Mouse (Mus musculus): ENCODE data around the gene Sdk1. TPM values are rescaled to one million over a fixed set of nuclear protein-coding genes. Genes with fewer than 3 reads are reported as not detected.

Gene Sdk1
- total and polyA plus RNA-seq, 2 experiments from 2014 or later = 1.5 to 13.6 TPM

- Histone ChIP-seq H3K9ac (no peak overlapping the region), H3K4me2 (ENCODE audit: low read depth) (no peak overlapping the region), H3K36me3 (ENCODE audit: insufficient read depth) (no peaks in the 10 kb centered on the region), H3K4me3 (ENCODE audit: low read depth, low read length) (no peak overlapping the region), H3K4me1 (ENCODE audit: insufficient read depth) (no peaks in the 10 kb centered on the region), H3K27me3 (ENCODE audit: insufficient read depth, low read length) (no peaks in the 10 kb centered on the region), H3K9me3 (ENCODE audit: low read length) (no peaks in the 10 kb centered on the region), H3K27ac (ENCODE audit: low read depth, low read length) (no peak overlapping the region)
- no peak for TF ChIP-seq CTCF (IDR thresholded peaks at IDR 0.05; ENCODE audit: low read depth)
- WGBS = 12% methylated on average over 1 of the region's 1 CpGs
- DNase-seq (no peak), ATAC-seq (no peak)
Measured at GRCm38 (mm10) chr5:141987287-141987799, 746.1 kb downstream of the Sdk1 start.

- no peaks in the 10 kb centered on the region for H3K36me3 ChIP-seq (ENCODE audit: insufficient read depth)
- no peaks in the 10 kb centered on the region for H3K4me1 ChIP-seq (ENCODE audit: insufficient read depth)
- TF ChIP-seq CTCF (IDR thresholded peaks at IDR 0.05; ENCODE audit: low read depth) = no peak
- H3K27ac ChIP-seq (ENCODE audit: low read depth, low read length) = no peak overlapping the region
- H3K9me3 ChIP-seq (ENCODE audit: low read length) = no peaks in the 10 kb centered on the region
- no peak overlapping the region for H3K9ac ChIP-seq
- no peaks in the 10 kb centered on the region for H3K27me3 ChIP-seq (ENCODE audit: insufficient read depth, low read length)
- DNase-seq (no peak), ATAC-seq (peak; percentile 67)
- 75% methylated on average over 5 of the region's 5 CpGs for WGBS
- no peak overlapping the region for H3K4me2 ChIP-seq (ENCODE audit: low read depth)
- H3K4me3 ChIP-seq (ENCODE audit: low read depth, low read length) = no peak overlapping the region
Measured at GRCm38 (mm10) chr5:141988685-141989084, 747.4 kb downstream of the Sdk1 start.

GRCm38 (mm10) chr5:141994192-141994591 is 752.9 kb downstream of the Sdk1 start:
- WGBS = 73% methylated on average over 3 of the region's 3 CpGs
- Histone ChIP-seq H3K36me3 (ENCODE audit: insufficient read depth) (no peaks in the 10 kb centered on the region), H3K4me3 (ENCODE audit: low read depth, low read length) (no peak overlapping the region), H3K27ac (ENCODE audit: low read depth, low read length) (no peak overlapping the region), H3K9me3 (ENCODE audit: low read length) (no peaks in the 10 kb centered on the region), H3K4me1 (ENCODE audit: insufficient read depth) (no peaks in the 10 kb centered on the region), H3K27me3 (ENCODE audit: insufficient read depth, low read length) (no peaks in the 10 kb centered on the region), H3K4me2 (ENCODE audit: low read depth) (no peak overlapping the region), H3K9ac (no peak overlapping the region)
- no peak for DNase-seq
- ATAC-seq = no peak
- TF ChIP-seq CTCF (IDR thresholded peaks at IDR 0.05; ENCODE audit: low read depth) = no peak

- no peak overlapping the region for H3K27ac ChIP-seq (ENCODE audit: low read depth, low read length)
- DNase-seq (no peak), ATAC-seq (no peak)
- no peak overlapping the region for H3K4me3 ChIP-seq (ENCODE audit: low read depth, low read length)
- TF ChIP-seq CTCF (IDR thresholded peaks at IDR 0.05; ENCODE audit: low read depth) = no peak
- H3K4me2 ChIP-seq (ENCODE audit: low read depth) = no peak overlapping the region
- 96% methylated on average over 1 of the region's 1 CpGs for WGBS
- no peaks in the 10 kb centered on the region for H3K9me3 ChIP-seq (ENCODE audit: low read length)
- no peak overlapping the region for H3K9ac ChIP-seq
- no peaks in the 10 kb centered on the region for H3K4me1 ChIP-seq (ENCODE audit: insufficient read depth)
- H3K36me3 ChIP-seq (ENCODE audit: insufficient read depth) = no peaks in the 10 kb centered on the region
- H3K27me3 ChIP-seq (ENCODE audit: insufficient read depth, low read length) = no peaks in the 10 kb centered on the region
Measured at GRCm38 (mm10) chr5:142000247-142000646, 759.0 kb downstream of the Sdk1 start.

DNA sequence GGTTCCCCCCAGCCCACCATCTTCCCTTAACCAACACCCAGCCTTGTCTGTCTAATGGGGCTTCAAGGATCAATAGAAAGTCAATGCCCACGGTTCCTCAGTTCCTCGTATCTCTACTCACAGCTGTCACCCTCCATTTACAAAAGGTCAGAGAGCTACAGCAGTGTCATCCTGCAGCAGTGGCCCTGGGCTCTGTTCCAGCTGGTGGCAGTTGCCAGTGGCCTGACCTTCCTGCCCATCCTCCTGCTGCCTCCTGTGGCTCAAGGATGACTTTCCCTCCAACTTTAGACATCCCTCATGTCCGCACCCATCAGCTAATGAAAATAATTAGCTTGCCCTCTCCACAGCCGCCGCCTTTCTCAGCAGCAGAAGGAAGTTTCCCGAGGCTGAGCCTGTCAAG is 759.8 kb downstream of the Sdk1 start:
- H3K27ac ChIP-seq (ENCODE audit: low read depth, low read length) = no peak overlapping the region
- no peak for TF ChIP-seq CTCF (IDR thresholded peaks at IDR 0.05; ENCODE audit: low read depth)
- H3K9ac ChIP-seq = no peak overlapping the region
- WGBS = 69% methylated on average over 6 of the region's 6 CpGs
- DNase-seq (no peak), ATAC-seq (no peak)
- H3K9me3 ChIP-seq (ENCODE audit: low read length) = no peaks in the 10 kb centered on the region
- H3K27me3 ChIP-seq (ENCODE audit: insufficient read depth, low read length) = no peaks in the 10 kb centered on the region
- H3K36me3 ChIP-seq (ENCODE audit: insufficient read depth) = no peaks in the 10 kb centered on the region
- no peaks in the 10 kb centered on the region for H3K4me1 ChIP-seq (ENCODE audit: insufficient read depth)
- no peak overlapping the region for H3K4me3 ChIP-seq (ENCODE audit: low read depth, low read length)
- no peak overlapping the region for H3K4me2 ChIP-seq (ENCODE audit: low read depth)

DNA sequence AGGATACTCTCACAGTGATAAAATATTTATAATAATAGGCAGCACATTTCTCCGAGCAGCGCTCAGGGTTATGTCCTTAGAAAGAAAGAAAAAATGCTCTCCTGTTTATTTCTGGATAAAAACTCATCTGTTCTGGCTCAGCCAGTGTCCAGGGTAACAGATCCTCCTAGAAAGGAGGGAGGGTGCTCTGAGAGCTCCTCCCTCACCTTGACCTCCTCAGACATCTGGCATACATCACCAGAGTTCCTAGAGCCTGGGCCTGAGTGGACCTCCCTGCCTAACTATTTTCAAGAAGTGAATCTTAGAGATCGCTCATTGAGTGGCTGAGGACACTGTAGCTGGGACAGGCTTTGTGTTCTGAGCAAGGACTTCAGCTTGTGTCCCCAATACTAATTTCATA is 760.7 kb downstream of the Sdk1 start:
- Histone ChIP-seq H3K36me3 (ENCODE audit: insufficient read depth) (no peaks in the 10 kb centered on the region), H3K4me2 (ENCODE audit: low read depth) (no peak overlapping the region), H3K27me3 (ENCODE audit: insufficient read depth, low read length) (no peaks in the 10 kb centered on the region), H3K27ac (ENCODE audit: low read depth, low read length) (no peak overlapping the region), H3K9ac (no peak overlapping the region), H3K4me1 (ENCODE audit: insufficient read depth) (no peaks in the 10 kb centered on the region), H3K9me3 (ENCODE audit: low read length) (no peaks in the 10 kb centered on the region), H3K4me3 (ENCODE audit: low read depth, low read length) (no peak overlapping the region)
- 92% methylated on average over 3 of the region's 3 CpGs for WGBS
- TF ChIP-seq CTCF (IDR thresholded peaks at IDR 0.05; ENCODE audit: low read depth) = no peak
- DNase-seq (no peak), ATAC-seq (no peak)

DNA sequence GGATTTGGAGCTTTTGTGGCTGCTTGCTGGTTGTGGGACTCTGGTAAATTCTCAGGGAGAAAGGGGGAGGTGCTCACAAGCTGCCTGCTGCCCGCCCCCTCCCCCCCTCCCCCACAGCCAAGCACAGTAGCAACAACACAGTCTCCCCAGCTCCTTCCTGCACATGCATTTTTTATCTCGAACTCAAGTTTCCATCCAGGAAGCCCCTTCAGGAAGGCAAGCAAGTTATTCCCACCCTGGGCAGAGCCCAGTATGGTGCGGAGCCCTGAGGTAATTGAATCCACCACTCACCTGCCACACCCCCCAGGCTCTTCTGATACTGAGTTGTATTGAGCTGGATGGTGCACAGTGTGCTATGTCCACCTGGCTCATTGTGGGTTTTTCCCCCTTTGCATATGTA is 768.9 kb downstream of the Sdk1 start:
- no peak for DNase-seq
- Histone ChIP-seq H3K27ac (ENCODE audit: low read depth, low read length) (no peak overlapping the region), H3K27me3 (ENCODE audit: insufficient read depth, low read length) (no peaks in the 10 kb centered on the region), H3K4me2 (ENCODE audit: low read depth) (no peak overlapping the region), H3K4me3 (ENCODE audit: low read depth, low read length) (no peak overlapping the region), H3K9ac (no peak overlapping the region), H3K9me3 (ENCODE audit: low read length) (no peaks in the 10 kb centered on the region), H3K4me1 (ENCODE audit: insufficient read depth) (no peaks in the 10 kb centered on the region), H3K36me3 (ENCODE audit: insufficient read depth) (no peaks in the 10 kb centered on the region)
- no peak for TF ChIP-seq CTCF (IDR thresholded peaks at IDR 0.05; ENCODE audit: low read depth)
- WGBS = 31% methylated on average over 2 of the region's 3 CpGs
- ATAC-seq = no peak

DNA sequence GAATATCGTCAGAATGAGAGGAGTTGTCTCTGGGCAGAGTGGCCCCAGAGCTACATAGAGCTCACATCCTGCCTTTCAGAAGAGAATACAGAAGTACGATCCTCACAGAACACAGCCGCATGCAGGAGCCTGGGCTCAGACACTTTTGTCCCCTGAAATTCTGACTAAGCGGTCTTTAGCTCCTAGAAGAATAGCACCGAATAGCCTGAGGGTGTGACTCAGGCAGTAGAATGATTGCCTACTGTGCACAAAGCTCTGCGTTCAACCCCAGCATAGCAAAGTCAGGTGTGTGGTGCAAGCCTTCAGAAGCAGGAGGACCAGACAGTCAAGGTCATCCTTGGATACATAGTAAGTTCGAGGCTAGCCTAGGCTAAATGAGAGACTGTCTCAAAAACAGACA is 775.7 kb downstream of the Sdk1 start:
- H3K4me3 ChIP-seq (ENCODE audit: low read depth, low read length) = no peak overlapping the region
- WGBS = 85% methylated on average over 7 of the region's 7 CpGs
- TF ChIP-seq CTCF (IDR thresholded peaks at IDR 0.05; ENCODE audit: low read depth) = no peak
- no peak for DNase-seq
- no peak overlapping the region for H3K4me2 ChIP-seq (ENCODE audit: low read depth)
- H3K36me3 ChIP-seq (ENCODE audit: insufficient read depth) = no peaks in the 10 kb centered on the region
- H3K9ac ChIP-seq = no peak overlapping the region
- H3K4me1 ChIP-seq (ENCODE audit: insufficient read depth) = no peaks in the 10 kb centered on the region
- no peak for ATAC-seq
- H3K27me3 ChIP-seq (ENCODE audit: insufficient read depth, low read length) = no peaks in the 10 kb centered on the region
- no peaks in the 10 kb centered on the region for H3K9me3 ChIP-seq (ENCODE audit: low read length)
- no peak overlapping the region for H3K27ac ChIP-seq (ENCODE audit: low read depth, low read length)

Data from forebrain, postnatal 0 days (tissue).